Comparison of ENCODE assay signal across 8 mouse cellular contexts in genomic region chr1:179060113-179060955, GRCm38 (mm10).
DNase-seq lines count a peak whose midpoint lies in the region; ATAC-seq and TF ChIP-seq lines count a peak whose summit lies in the region.

No protein-coding gene starts in this region.

- H3K27me3 ChIP-seq in forebrain, postnatal 0 days (ENCODE audit: insufficient read depth, low read length) = no peaks in the 10 kb centered on the region
- no peaks in the 10 kb centered on the region for H3K27me3 ChIP-seq in limb, embryonic 13.5 days
- no peaks in the 10 kb centered on the region for H3K27me3 ChIP-seq in stomach, embryonic 16.5 days (ENCODE audit: control insufficient read depth, insufficient read depth, low read length)

- H3K4me1 ChIP-seq in forebrain, postnatal 0 days (ENCODE audit: insufficient read depth) = peaks cover 16% of the 10 kb centered on the region; the same call in 1 of the 2 replicates
- H3K4me1 ChIP-seq in limb, embryonic 13.5 days = peaks cover 69% of the 10 kb centered on the region
- peaks cover 43% of the 10 kb centered on the region for H3K4me1 ChIP-seq in stomach, embryonic 16.5 days (ENCODE audit: control insufficient read depth, insufficient read depth, low read length)

- H3K9ac ChIP-seq in forebrain, postnatal 0 days = no peak overlapping the region
- H3K9ac ChIP-seq in limb, embryonic 13.5 days = peak overlapping the region; percentile 51
- peak overlapping the region; percentile 38 for H3K9ac ChIP-seq in stomach, embryonic 16.5 days (ENCODE audit: low read length)

- intact Hi-C loops in gastrocnemius, adult 2 months (cut with DNase I) = no loop called here
- intact Hi-C loops in gastrocnemius, postnatal 14 days (cut with DNase I; ENCODE audit: low total_unique reads) = no loop called here

- WGBS in forebrain, postnatal 0 days = 39% methylated on average over 18 of the region's 18 CpGs
- WGBS in limb, embryonic 13.5 days = 16% methylated on average over 18 of the region's 18 CpGs
- WGBS in stomach, embryonic 16.5 days = 27% methylated on average over 18 of the region's 18 CpGs

- no peak for TF ChIP-seq CTCF in gastrocnemius, adult 2 months (IDR thresholded peaks at IDR 0.05)
- no peak for TF ChIP-seq CTCF in forebrain, postnatal 0 days (IDR thresholded peaks at IDR 0.05; ENCODE audit: low read depth)

- ATAC-seq in forebrain, postnatal 0 days = peak; percentile 45; the same call in 1 of the 2 replicates
- ATAC-seq in limb, embryonic 13.5 days (ENCODE audit: low FRiP score, low read depth) = peak; percentile 46; the same call in 1 of the 2 replicates
- ATAC-seq in stomach, embryonic 16.5 days (ENCODE audit: insufficient read depth, low FRiP score) = peak; percentile 23; the same call in 1 of the 2 replicates

- H3K9me3 ChIP-seq in forebrain, postnatal 0 days (ENCODE audit: low read length) = no peaks in the 10 kb centered on the region
- no peaks in the 10 kb centered on the region for H3K9me3 ChIP-seq in limb, embryonic 13.5 days
- H3K9me3 ChIP-seq in stomach, embryonic 16.5 days (replicated peaks; ENCODE audit: control insufficient read depth, low read length) = no peaks in the 10 kb centered on the region

- H3K4me2 ChIP-seq in forebrain, postnatal 0 days (ENCODE audit: low read depth) = no peak overlapping the region
- H3K4me2 ChIP-seq in limb, embryonic 13.5 days (replicated peaks) = peak overlapping the region; percentile 57
- no peak overlapping the region for H3K4me2 ChIP-seq in stomach, embryonic 16.5 days (ENCODE audit: low read depth, low read length)

- peak overlapping the region; percentile 11; the same call in 1 of the 2 replicates for H3K4me3 ChIP-seq in gastrocnemius, adult 2 months
- no peak overlapping the region for H3K4me3 ChIP-seq in forebrain, postnatal 0 days (ENCODE audit: low read depth, low read length)
- peak overlapping the region; percentile 20 for H3K4me3 ChIP-seq in limb, embryonic 13.5 days
- no peak overlapping the region for H3K4me3 ChIP-seq in stomach, embryonic 16.5 days (replicated peaks; ENCODE audit: low read length)

- H3K36me3 ChIP-seq in forebrain, postnatal 0 days (ENCODE audit: insufficient read depth) = no peaks in the 10 kb centered on the region
- H3K36me3 ChIP-seq in limb, embryonic 13.5 days = no peaks in the 10 kb centered on the region
- H3K36me3 ChIP-seq in stomach, embryonic 16.5 days (ENCODE audit: control insufficient read depth, insufficient read depth, low read length) = no peaks in the 10 kb centered on the region

- H3K27ac ChIP-seq in gastrocnemius, adult 2 months = no peak overlapping the region
- H3K27ac ChIP-seq in forebrain, postnatal 0 days (ENCODE audit: low read depth, low read length) = no peak overlapping the region
- H3K27ac ChIP-seq in limb, embryonic 13.5 days = peak overlapping the region; percentile 90
- H3K27ac ChIP-seq in stomach, embryonic 16.5 days (ENCODE audit: low read length) = peak overlapping the region; percentile 77

- no peak for DNase-seq in gastrocnemius, adult 2 months
- DNase-seq in gastrocnemius, postnatal 14 days = no peak
- peak; percentile 61 for DNase-seq in brain, adult 2 months (ENCODE audit: low read depth, low spot score)
- no peak for DNase-seq in forebrain, postnatal 0 days
- DNase-seq in right cerebral cortex, postnatal 10 days (ENCODE audit: low spot score in 2 of 2) = no peak
- DNase-seq in gastrocnemius, postnatal 4 days (ENCODE audit: low spot score in 2 of 2) = no peak

Comparison
In these comparisons a context has a peak if more than half of its experiments do, and no peak if none do; other contexts are left out.
1. H3K27ac ChIP-seq: peak in limb, embryonic 13.5 days (single experiment) and stomach, embryonic 16.5 days (single experiment); none in gastrocnemius, adult 2 months (single experiment) and forebrain, postnatal 0 days (single experiment).
2. H3K4me3 ChIP-seq: peak in gastrocnemius, adult 2 months (single experiment) and limb, embryonic 13.5 days (single experiment); none in forebrain, postnatal 0 days (single experiment) and stomach, embryonic 16.5 days (single experiment).
3. Peak in every context shown above with its lines, with median percentiles within 50 percentile points of each other: ATAC-seq.